Mouse (Mus musculus): ENCODE data around the gene Ndufb10. TPM values are rescaled to one million over a fixed set of nuclear protein-coding genes. Genes with fewer than 3 reads are reported as not detected.

Ndufb10 gene
- polyA plus RNA-seq (2014; fragmentation: Nextera tagmentation; extraction: Ambion mirVana), result 226 and 259 TPM in 2 replicates

DNA sequence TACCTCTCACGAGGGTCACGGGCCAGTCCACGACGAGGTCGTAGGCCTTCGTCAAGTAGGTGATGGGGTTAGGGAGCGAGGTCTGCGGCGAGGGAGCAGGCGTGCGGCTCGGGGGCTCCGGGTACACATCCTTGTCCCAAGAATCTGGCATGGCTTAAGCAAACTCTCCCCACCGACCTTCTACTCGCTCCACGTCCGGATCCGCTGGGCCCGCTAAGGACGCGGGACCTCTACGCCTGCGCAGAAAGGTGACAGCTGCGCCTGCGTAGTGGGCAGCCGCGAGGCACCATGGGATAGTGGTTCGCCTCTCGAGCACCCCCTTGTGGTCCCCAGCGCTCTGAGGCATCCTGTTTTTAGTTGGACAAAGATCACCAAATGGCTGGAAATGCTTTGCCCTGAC, at the start of gene Ndufb10:
TSS of gene Ndufb10 (minus strand) at position 295 of the 400 bp plus-strand sequence.
- ATAC-seq (ENCODE audit: insufficient number of reproducible peaks, insufficient read depth, low FRiP score, low read depth), result peak; percentile 75
- Histone ChIP-seq H3K4me3 (ENCODE audit: low read depth, low read length) (peak within 1 kb of the TSS; percentile 71), H3K4me2 (replicated peaks; ENCODE audit: low read depth, low read length) (peak within 1 kb of the TSS; percentile 47), H3K9me3 (ENCODE audit: control insufficient read depth, low read depth, low read length) (no peaks in the 10 kb centered on the region), H3K27ac (ENCODE audit: low read length) (peak within 1 kb of the TSS; percentile 70; the same call in 1 of the 2 replicates), H3K36me3 (ENCODE audit: control insufficient read depth, insufficient read depth, low read length) (peaks cover 13% of the 10 kb centered on the region), H3K9ac (replicated peaks; ENCODE audit: low read depth, low read length) (peak within 1 kb of the TSS; percentile 65), H3K27me3 (ENCODE audit: control insufficient read depth, insufficient read depth, low read length) (no peaks in the 10 kb centered on the region), H3K4me1 (ENCODE audit: control insufficient read depth, insufficient read depth, low read length) (peaks cover 17% of the 10 kb centered on the region; the same call in 1 of the 2 replicates)
- under 1% methylated on average over 30 of the region's 30 CpGs for WGBS

GRCm38 (mm10) chr17:24773241-24773640, 49.0 kb upstream of the Ndufb10 start:
- H3K4me1 ChIP-seq (ENCODE audit: control insufficient read depth, insufficient read depth, low read length), result 0 out of 2 replicates have a peak, but pooled peaks cover 2% of the 10 kb centered on the region
- no peaks in the 10 kb centered on the region for H3K27me3 ChIP-seq (ENCODE audit: control insufficient read depth, insufficient read depth, low read length)
- no peaks in the 10 kb centered on the region for H3K36me3 ChIP-seq (ENCODE audit: control insufficient read depth, insufficient read depth, low read length)
- H3K9ac ChIP-seq (replicated peaks; ENCODE audit: low read depth, low read length), result no peak overlapping the region
- no peak overlapping the region for H3K4me2 ChIP-seq (replicated peaks; ENCODE audit: low read depth, low read length)
- no peak overlapping the region for H3K4me3 ChIP-seq (ENCODE audit: low read depth, low read length)
- no peaks in the 10 kb centered on the region for H3K9me3 ChIP-seq (ENCODE audit: control insufficient read depth, low read depth, low read length)
- ATAC-seq (ENCODE audit: insufficient number of reproducible peaks, insufficient read depth, low FRiP score, low read depth), result no peak
- 84% methylated on average over 5 of the region's 5 CpGs for WGBS
- no peak overlapping the region for H3K27ac ChIP-seq (ENCODE audit: low read length)

GRCm38 (mm10) chr17:24769146-24769545, 44.9 kb upstream of the Ndufb10 start:
- 35% methylated on average over 3 of the region's 3 CpGs for WGBS
- H3K27ac ChIP-seq (ENCODE audit: low read length), result no peak overlapping the region
- ATAC-seq (ENCODE audit: insufficient number of reproducible peaks, insufficient read depth, low FRiP score, low read depth), result no peak

GRCm38 (mm10) chr17:24766266-24766875, 42.1 kb upstream of the Ndufb10 start:
- Histone ChIP-seq H3K9me3 (ENCODE audit: control insufficient read depth, low read depth, low read length) (no peaks in the 10 kb centered on the region), H3K27me3 (ENCODE audit: control insufficient read depth, insufficient read depth, low read length) (no peaks in the 10 kb centered on the region), H3K36me3 (ENCODE audit: control insufficient read depth, insufficient read depth, low read length) (no peaks in the 10 kb centered on the region), H3K9ac (replicated peaks; ENCODE audit: low read depth, low read length) (no peak overlapping the region), H3K27ac (ENCODE audit: low read length) (no peak overlapping the region), H3K4me2 (replicated peaks; ENCODE audit: low read depth, low read length) (no peak overlapping the region), H3K4me1 (ENCODE audit: control insufficient read depth, insufficient read depth, low read length) (0 out of 2 replicates have a peak, but pooled peaks cover 7% of the 10 kb centered on the region), H3K4me3 (ENCODE audit: low read depth, low read length) (no peak overlapping the region)
- no peak for ATAC-seq (ENCODE audit: insufficient number of reproducible peaks, insufficient read depth, low FRiP score, low read depth)
- WGBS, result 23% methylated on average over 12 of the region's 12 CpGs

More at GRCm38 (mm10) chr17:24769146-24769545, 44.9 kb upstream of the Ndufb10 start:
- no peaks in the 10 kb centered on the region for H3K9me3 ChIP-seq (ENCODE audit: control insufficient read depth, low read depth, low read length)
- no peaks in the 10 kb centered on the region for H3K36me3 ChIP-seq (ENCODE audit: control insufficient read depth, insufficient read depth, low read length)
- no peaks in the 10 kb centered on the region for H3K27me3 ChIP-seq (ENCODE audit: control insufficient read depth, insufficient read depth, low read length)
- H3K4me2 ChIP-seq (replicated peaks; ENCODE audit: low read depth, low read length), result no peak overlapping the region
- 0 out of 2 replicates have a peak, but pooled peaks cover 7% of the 10 kb centered on the region for H3K4me1 ChIP-seq (ENCODE audit: control insufficient read depth, insufficient read depth, low read length)
- H3K4me3 ChIP-seq (ENCODE audit: low read depth, low read length), result no peak overlapping the region
- H3K9ac ChIP-seq (replicated peaks; ENCODE audit: low read depth, low read length), result no peak overlapping the region

- no peak overlapping the region for H3K27ac ChIP-seq (ENCODE audit: low read length)
- no peaks in the 10 kb centered on the region for H3K9me3 ChIP-seq (ENCODE audit: control insufficient read depth, low read depth, low read length)
- no peak overlapping the region for H3K4me2 ChIP-seq (replicated peaks; ENCODE audit: low read depth, low read length)
- no peak for ATAC-seq (ENCODE audit: insufficient number of reproducible peaks, insufficient read depth, low FRiP score, low read depth)
- H3K36me3 ChIP-seq (ENCODE audit: control insufficient read depth, insufficient read depth, low read length), result no peaks in the 10 kb centered on the region
- no peak overlapping the region for H3K9ac ChIP-seq (replicated peaks; ENCODE audit: low read depth, low read length)
- H3K4me3 ChIP-seq (ENCODE audit: low read depth, low read length), result no peak overlapping the region
- H3K4me1 ChIP-seq (ENCODE audit: control insufficient read depth, insufficient read depth, low read length), result 0 out of 2 replicates have a peak, but pooled peaks cover 7% of the 10 kb centered on the region
- no peaks in the 10 kb centered on the region for H3K27me3 ChIP-seq (ENCODE audit: control insufficient read depth, insufficient read depth, low read length)
- WGBS, result 46% methylated on average over 22 of the region's 22 CpGs
Observed at GRCm38 (mm10) chr17:24765016-24765905, 41.0 kb upstream of the Ndufb10 start.

DNA sequence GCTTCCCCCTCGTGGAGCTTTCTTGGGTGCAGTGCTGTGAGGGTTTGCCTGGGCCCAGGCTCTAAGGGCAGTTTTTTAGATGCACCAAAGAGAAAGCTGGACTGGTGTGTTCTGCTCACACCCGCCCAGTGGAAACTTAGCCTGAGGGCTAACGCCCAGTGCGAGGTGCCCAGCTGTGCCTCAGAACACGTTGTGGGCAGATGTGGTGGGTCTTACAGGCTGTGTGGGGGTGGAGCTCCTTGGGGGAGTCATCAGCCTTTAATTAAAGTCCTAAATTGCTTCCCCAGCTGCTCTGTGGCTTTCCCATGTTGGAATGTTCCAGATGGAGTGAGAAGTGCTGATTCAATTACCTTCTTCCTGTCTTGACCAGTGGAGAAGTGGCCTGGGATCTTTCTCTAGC, 36.8 kb upstream of the Ndufb10 start:
- 0 out of 2 replicates have a peak, but pooled peaks cover 2% of the 10 kb centered on the region for H3K4me1 ChIP-seq (ENCODE audit: control insufficient read depth, insufficient read depth, low read length)
- no peak for ATAC-seq (ENCODE audit: insufficient number of reproducible peaks, insufficient read depth, low FRiP score, low read depth)
- WGBS, result 42% methylated on average over 5 of the region's 5 CpGs
- no peaks in the 10 kb centered on the region for H3K27me3 ChIP-seq (ENCODE audit: control insufficient read depth, insufficient read depth, low read length)
- no peaks in the 10 kb centered on the region for H3K36me3 ChIP-seq (ENCODE audit: control insufficient read depth, insufficient read depth, low read length)
- H3K4me2 ChIP-seq (replicated peaks; ENCODE audit: low read depth, low read length), result no peak overlapping the region
- no peak overlapping the region for H3K4me3 ChIP-seq (ENCODE audit: low read depth, low read length)
- no peaks in the 10 kb centered on the region for H3K9me3 ChIP-seq (ENCODE audit: control insufficient read depth, low read depth, low read length)
- H3K27ac ChIP-seq (ENCODE audit: low read length), result no peak overlapping the region
- H3K9ac ChIP-seq (replicated peaks; ENCODE audit: low read depth, low read length), result no peak overlapping the region

GRCm38 (mm10) chr17:24757394-24757793, 33.1 kb upstream of the Ndufb10 start:
- H3K4me1 ChIP-seq (ENCODE audit: control insufficient read depth, insufficient read depth, low read length), result 0 out of 2 replicates have a peak, but pooled peaks cover 2% of the 10 kb centered on the region
- H3K4me3 ChIP-seq (ENCODE audit: low read depth, low read length), result no peak overlapping the region
- no peak overlapping the region for H3K9ac ChIP-seq (replicated peaks; ENCODE audit: low read depth, low read length)
- 58% methylated on average over 1 of the region's 1 CpGs for WGBS
- no peaks in the 10 kb centered on the region for H3K36me3 ChIP-seq (ENCODE audit: control insufficient read depth, insufficient read depth, low read length)
- no peak for ATAC-seq (ENCODE audit: insufficient number of reproducible peaks, insufficient read depth, low FRiP score, low read depth)
- no peaks in the 10 kb centered on the region for H3K9me3 ChIP-seq (ENCODE audit: control insufficient read depth, low read depth, low read length)
- H3K27ac ChIP-seq (ENCODE audit: low read length), result no peak overlapping the region
- H3K4me2 ChIP-seq (replicated peaks; ENCODE audit: low read depth, low read length), result no peak overlapping the region
- H3K27me3 ChIP-seq (ENCODE audit: control insufficient read depth, insufficient read depth, low read length), result peaks cover 25% of the 10 kb centered on the region
